Mouse (Mus musculus): Measurements from ENCODE around the gene BC048507. TPM values are rescaled to one million over a fixed set of nuclear protein-coding genes. Genes with fewer than 3 reads are reported as not detected.

BC048507 gene
- polyA plus RNA-seq, 1 experiment from 2014 or later: not detected

GRCm38 (mm10) chr13:67844119-67844852 is 18.8 kb upstream of the BC048507 start:
- Histone ChIP-seq H3K9me3 (replicated peaks; ENCODE audit: low read length) (no peaks in the 10 kb centered on the region), H3K36me3 (ENCODE audit: insufficient read depth, low read length) (no peaks in the 10 kb centered on the region), H3K4me3 (replicated peaks; ENCODE audit: low read depth, low read length) (peak overlapping the region; percentile 22), H3K9ac (ENCODE audit: low read depth, low read length) (peak overlapping the region; percentile 40; the same call in 1 of the 2 replicates), H3K27me3 (ENCODE audit: insufficient read depth, low read length) (no peaks in the 10 kb centered on the region), H3K27ac (no peak overlapping the region), H3K4me1 (replicated peaks; ENCODE audit: insufficient read depth, low read length) (no peaks in the 10 kb centered on the region), H3K4me2 (ENCODE audit: low read length) (peak overlapping the region; percentile 58)
- DNase-seq (ENCODE audit: low spot score) (peak; percentile 88), ATAC-seq (replicated peaks; ENCODE audit: low FRiP score, low read depth) (peak; percentile 68)
- under 1% methylated on average over 14 of the region's 19 CpGs for WGBS
- peak; percentile 72 for TF ChIP-seq CTCF (IDR thresholded peaks at IDR 0.05; ENCODE audit: low read depth)

GRCm38 (mm10) chr13:67844853-67845194 is 18.3 kb upstream of the BC048507 start:
- H3K9ac ChIP-seq (ENCODE audit: low read depth, low read length): no peak overlapping the region; the same call in 1 of the 2 replicates
- peak overlapping the region; percentile 22 for H3K4me3 ChIP-seq (replicated peaks; ENCODE audit: low read depth, low read length)
- no peaks in the 10 kb centered on the region for H3K4me1 ChIP-seq (replicated peaks; ENCODE audit: insufficient read depth, low read length)
- H3K4me2 ChIP-seq (ENCODE audit: low read length): peak overlapping the region; percentile 58
- WGBS: 23% methylated on average over 8 of the region's 8 CpGs
- no peaks in the 10 kb centered on the region for H3K36me3 ChIP-seq (ENCODE audit: insufficient read depth, low read length)
- no peaks in the 10 kb centered on the region for H3K27me3 ChIP-seq (ENCODE audit: insufficient read depth, low read length)
- no peak for DNase-seq (ENCODE audit: low spot score)
- H3K27ac ChIP-seq: no peak overlapping the region
- ATAC-seq (replicated peaks; ENCODE audit: low FRiP score, low read depth): no peak
- no peak for TF ChIP-seq CTCF (IDR thresholded peaks at IDR 0.05; ENCODE audit: low read depth)
- no peaks in the 10 kb centered on the region for H3K9me3 ChIP-seq (replicated peaks; ENCODE audit: low read length)

- WGBS: 78% methylated on average over 3 of the region's 3 CpGs
- H3K4me2 ChIP-seq (ENCODE audit: low read length): no peak overlapping the region
- no peaks in the 10 kb centered on the region for H3K9me3 ChIP-seq (replicated peaks; ENCODE audit: low read length)
- no peak for TF ChIP-seq CTCF (IDR thresholded peaks at IDR 0.05; ENCODE audit: low read depth)
- H3K4me1 ChIP-seq (replicated peaks; ENCODE audit: insufficient read depth, low read length): no peaks in the 10 kb centered on the region
- ATAC-seq (replicated peaks; ENCODE audit: low FRiP score, low read depth) (no peak), DNase-seq (ENCODE audit: low spot score) (no peak)
- no peak overlapping the region for H3K4me3 ChIP-seq (replicated peaks; ENCODE audit: low read depth, low read length)
- no peaks in the 10 kb centered on the region for H3K27me3 ChIP-seq (ENCODE audit: insufficient read depth, low read length)
- H3K36me3 ChIP-seq (ENCODE audit: insufficient read depth, low read length): no peaks in the 10 kb centered on the region
- H3K9ac ChIP-seq (ENCODE audit: low read depth, low read length): no peak overlapping the region
- no peak overlapping the region for H3K27ac ChIP-seq
Measured at GRCm38 (mm10) chr13:67850361-67850760, 12.8 kb upstream of the BC048507 start.

- Histone ChIP-seq H3K36me3 (ENCODE audit: insufficient read depth, low read length) (no peaks in the 10 kb centered on the region), H3K27me3 (ENCODE audit: insufficient read depth, low read length) (no peaks in the 10 kb centered on the region), H3K9me3 (replicated peaks; ENCODE audit: low read length) (no peaks in the 10 kb centered on the region), H3K9ac (ENCODE audit: low read depth, low read length) (no peak overlapping the region), H3K4me3 (replicated peaks; ENCODE audit: low read depth, low read length) (no peak overlapping the region), H3K4me1 (replicated peaks; ENCODE audit: insufficient read depth, low read length) (no peaks in the 10 kb centered on the region), H3K4me2 (ENCODE audit: low read length) (no peak overlapping the region), H3K27ac (no peak overlapping the region)
- ATAC-seq (replicated peaks; ENCODE audit: low FRiP score, low read depth) (peak; percentile 72; the same call in 1 of the 2 replicates), DNase-seq (ENCODE audit: low spot score) (no peak)
- no peak for TF ChIP-seq CTCF (IDR thresholded peaks at IDR 0.05; ENCODE audit: low read depth)
- 55% methylated on average over 6 of the region's 6 CpGs for WGBS
Measured at GRCm38 (mm10) chr13:67853130-67853529, 10.0 kb upstream of the BC048507 start.

GRCm38 (mm10) chr13:67853983-67854382 is 9.1 kb upstream of the BC048507 start:
- Histone ChIP-seq H3K4me2 (ENCODE audit: low read length) (no peak overlapping the region), H3K9me3 (replicated peaks; ENCODE audit: low read length) (no peaks in the 10 kb centered on the region), H3K27ac (no peak overlapping the region), H3K4me3 (replicated peaks; ENCODE audit: low read depth, low read length) (no peak overlapping the region), H3K9ac (ENCODE audit: low read depth, low read length) (no peak overlapping the region), H3K27me3 (ENCODE audit: insufficient read depth, low read length) (no peaks in the 10 kb centered on the region), H3K36me3 (ENCODE audit: insufficient read depth, low read length) (no peaks in the 10 kb centered on the region), H3K4me1 (replicated peaks; ENCODE audit: insufficient read depth, low read length) (no peaks in the 10 kb centered on the region)
- WGBS: 85% methylated on average over 2 of the region's 2 CpGs
- TF ChIP-seq CTCF (IDR thresholded peaks at IDR 0.05; ENCODE audit: low read depth): no peak
- no peak for DNase-seq (ENCODE audit: low spot score)
- no peak for ATAC-seq (replicated peaks; ENCODE audit: low FRiP score, low read depth)

- 17% methylated on average over 1 of the region's 1 CpGs for WGBS
- Histone ChIP-seq H3K9ac (ENCODE audit: low read depth, low read length) (no peak overlapping the region), H3K4me3 (replicated peaks; ENCODE audit: low read depth, low read length) (no peak overlapping the region), H3K27ac (no peak overlapping the region), H3K27me3 (ENCODE audit: insufficient read depth, low read length) (no peaks in the 10 kb centered on the region), H3K36me3 (ENCODE audit: insufficient read depth, low read length) (no peaks in the 10 kb centered on the region), H3K9me3 (replicated peaks; ENCODE audit: low read length) (no peaks in the 10 kb centered on the region), H3K4me2 (ENCODE audit: low read length) (no peak overlapping the region), H3K4me1 (replicated peaks; ENCODE audit: insufficient read depth, low read length) (no peaks in the 10 kb centered on the region)
- DNase-seq (ENCODE audit: low spot score) (no peak), ATAC-seq (replicated peaks; ENCODE audit: low FRiP score, low read depth) (no peak)
- no peak for TF ChIP-seq CTCF (IDR thresholded peaks at IDR 0.05; ENCODE audit: low read depth)
Measured at GRCm38 (mm10) chr13:67857317-67857716, 5.8 kb upstream of the BC048507 start.
